Mouse (Mus musculus): ENCODE data around the gene Ccr2.
"Not testable (repeated sequence)": the region's sequence is repeated elsewhere in the genome, so short reads cannot be mapped to it uniquely, and the experiment has no call there.

Ccr2 gene

GRCm38 (mm10) chr9:124118489-124118888 lies 16.7 kb downstream of the Ccr2 start:
- DNase-seq (ENCODE audit: low spot score in 2 of 2), result no peak

- DNase-seq (ENCODE audit: low spot score in 2 of 2), result no peak
Observed at GRCm38 (mm10) chr9:124121387-124122184, 19.8 kb downstream of the Ccr2 start, which contains the start of gene Ccr5. Gene Ccr5, plus strand, starts transcription at chr9:124121543.

DNA sequence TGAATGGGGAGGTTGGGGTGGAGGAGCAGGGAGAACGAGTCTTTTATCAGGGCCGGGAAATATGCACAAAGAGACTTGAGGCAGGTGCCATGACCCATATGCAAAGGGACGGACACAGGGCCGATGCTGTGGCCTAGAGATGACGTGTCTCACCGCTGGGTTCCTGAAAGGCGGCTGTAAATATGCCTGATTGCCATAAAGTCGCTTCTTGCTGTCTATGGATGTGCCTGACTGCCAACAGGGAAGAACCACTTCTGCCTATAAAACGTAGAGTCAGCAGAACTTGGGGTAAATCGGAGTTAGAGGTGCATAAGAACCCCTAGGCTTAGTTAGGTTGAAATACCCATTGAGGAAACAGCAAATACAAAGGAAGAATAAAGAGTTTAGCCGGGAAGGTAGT lies 23.8 kb downstream of the Ccr2 start:
- DNase-seq (ENCODE audit: low spot score in 2 of 2), result no peak

GRCm38 (mm10) chr9:124126373-124126772 lies 24.6 kb downstream of the Ccr2 start:
- no peak for DNase-seq (ENCODE audit: low spot score in 2 of 2)

GRCm38 (mm10) chr9:124127412-124127811 lies 25.7 kb downstream of the Ccr2 start:
- DNase-seq (ENCODE audit: low spot score in 2 of 2), result no peak

GRCm38 (mm10) chr9:124128379-124128778 lies 26.6 kb downstream of the Ccr2 start:
- no peak for DNase-seq (ENCODE audit: low spot score in 2 of 2)

- DNase-seq (ENCODE audit: low spot score in 2 of 2), result not testable (repeated sequence)
Observed at GRCm38 (mm10) chr9:124132899-124133298, 31.1 kb downstream of the Ccr2 start.

- DNase-seq (ENCODE audit: low spot score in 2 of 2), result not testable (repeated sequence)
Observed at GRCm38 (mm10) chr9:124134919-124135318, 33.2 kb downstream of the Ccr2 start.

- DNase-seq (ENCODE audit: low spot score in 2 of 2), result no peak
Observed at GRCm38 (mm10) chr9:124137619-124138018, 35.9 kb downstream of the Ccr2 start.

DNA sequence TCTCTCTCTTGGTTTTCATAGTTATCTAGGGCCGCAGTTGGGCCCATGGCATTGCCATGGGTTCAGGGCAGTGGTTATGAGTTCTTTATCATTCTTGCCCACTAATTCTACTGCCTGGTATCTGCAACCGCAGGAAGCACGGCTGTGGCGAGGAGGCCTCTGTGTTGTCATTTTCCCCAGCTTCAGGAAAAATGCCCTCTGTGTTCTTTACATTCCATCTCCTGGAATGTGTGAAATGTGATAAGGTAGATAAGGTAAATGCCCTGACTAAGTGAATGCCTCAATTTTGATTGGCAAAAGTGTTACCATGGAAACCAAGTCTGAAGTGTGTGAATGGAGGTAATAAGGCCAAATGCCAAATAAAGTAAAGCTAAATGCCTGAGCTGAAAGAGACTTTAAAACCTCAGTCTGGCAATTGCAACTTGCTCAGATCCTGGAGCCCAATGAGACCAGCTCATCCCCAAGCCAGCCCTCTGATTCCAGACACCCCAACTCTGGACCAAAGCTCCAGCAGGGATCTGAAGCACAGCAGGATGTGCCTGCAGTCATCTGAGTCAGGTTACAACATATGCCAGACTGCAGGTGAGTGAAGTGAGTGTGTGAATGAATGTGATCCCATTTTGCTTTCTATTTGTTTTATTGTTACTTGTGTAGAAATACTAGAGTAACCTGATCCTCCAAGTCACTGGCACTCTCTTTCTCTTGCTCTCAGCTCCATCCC lies 36.5 kb downstream of the Ccr2 start:
- DNase-seq (ENCODE audit: low spot score in 2 of 2), result no peak

- DNase-seq (ENCODE audit: low spot score in 2 of 2), result no peak
Observed at GRCm38 (mm10) chr9:124143678-124144077, 41.9 kb downstream of the Ccr2 start.

GRCm38 (mm10) chr9:124146307-124146706 lies 44.6 kb downstream of the Ccr2 start:
- no peak for DNase-seq (ENCODE audit: low spot score in 2 of 2)

Measured in right cerebral cortex, postnatal 36 days (tissue).